Mouse (Mus musculus) spleen, adult 2 months (tissue): ENCODE measurements at regions not wholly inside any gene's neighbourhood (a gene's known extent, or its start where the extent isn't known, plus 50 kb on each side); places are given as distances from the start of the nearest gene placed in this dataset.

Experiments used
- CTCF ChIP-seq: fragments of 200-500 bp; IDR thresholded peaks from 2 replicates; pipeline ENCODE4 v1.5.1; 2011; ENCODE audit warnings: mild to moderate bottlenecking, inconsistent platforms; ENCODE audit not compliant: insufficient read depth, insufficient read length, insufficient replicate concordance; ENCODE audit errors: extremely low read depth
- POLR2A ChIP-seq: fragments of 200-500 bp; IDR thresholded peaks from 2 replicates; pipeline ENCODE4 v1.6.1; 2011; ENCODE audit warnings: low read depth, low read length, inconsistent platforms

DNA sequence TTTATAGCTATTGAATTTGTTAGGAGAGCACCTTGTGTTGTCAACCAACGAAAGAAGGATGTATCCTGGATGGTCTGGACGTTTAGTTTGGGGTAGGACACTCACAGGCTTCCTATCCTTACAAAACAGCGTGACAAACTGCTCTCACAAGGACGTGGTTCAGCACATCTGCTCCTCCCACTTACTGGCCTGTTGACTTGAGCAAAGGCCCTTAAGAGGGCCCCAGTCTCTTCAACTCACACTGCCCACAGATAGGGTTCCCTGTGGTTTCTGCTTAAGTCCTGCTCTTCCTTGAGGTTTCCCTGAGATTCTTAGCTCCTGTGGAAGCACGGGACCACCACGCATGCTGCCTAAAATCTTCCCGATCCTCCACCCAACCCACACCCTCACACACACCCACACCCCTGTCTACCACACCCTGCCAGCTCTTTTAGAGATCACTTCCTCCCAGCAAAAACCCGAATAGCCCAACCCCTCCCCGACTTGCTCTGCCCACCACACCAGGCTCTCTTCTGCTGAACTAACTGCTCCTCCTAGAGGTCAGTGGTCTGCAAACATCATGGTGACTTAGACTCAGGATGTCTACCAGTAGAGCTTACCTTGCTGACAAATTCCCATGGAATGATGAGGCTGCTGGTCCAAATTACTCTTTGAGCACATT is 95.7 kb upstream of the Hnrnpa3 start:
- no peak for TF ChIP-seq CTCF
- TF ChIP-seq POLR2A: no peak
